Mouse (Mus musculus): ENCODE measurements at regions not wholly inside any gene's neighbourhood (a gene's known extent, or its start where the extent isn't known, plus 50 kb on each side); places are given as distances from the start of the nearest gene placed in this dataset.

- H3K4me1 ChIP-seq (ENCODE audit: control insufficient read depth, insufficient read depth, low read length) = no peaks in the 10 kb centered on the region
- 18% methylated on average over 4 of the region's 4 CpGs for WGBS
- H3K9ac ChIP-seq (replicated peaks; ENCODE audit: low read depth, low read length) = no peak overlapping the region
- H3K27me3 ChIP-seq (ENCODE audit: control insufficient read depth, insufficient read depth, low read length) = no peaks in the 10 kb centered on the region
- no peak overlapping the region for H3K27ac ChIP-seq (ENCODE audit: low read length)
- no peaks in the 10 kb centered on the region for H3K9me3 ChIP-seq (ENCODE audit: control insufficient read depth, low read depth, low read length)
- H3K36me3 ChIP-seq (ENCODE audit: control insufficient read depth, insufficient read depth, low read length) = no peaks in the 10 kb centered on the region
- H3K4me2 ChIP-seq (replicated peaks; ENCODE audit: low read depth, low read length) = no peak overlapping the region
- ATAC-seq (ENCODE audit: insufficient number of reproducible peaks, insufficient read depth, low FRiP score, low read depth) = no peak
- H3K4me3 ChIP-seq (ENCODE audit: low read depth, low read length) = no peak overlapping the region
These were observed 297.8 kb downstream of the Psat1 start for GRCm38 (mm10) chr19:15649368-15649767.

- 47% methylated on average over 5 of the region's 5 CpGs for WGBS
- no peaks in the 10 kb centered on the region for H3K4me1 ChIP-seq (ENCODE audit: control insufficient read depth, insufficient read depth, low read length)
- H3K4me2 ChIP-seq (replicated peaks; ENCODE audit: low read depth, low read length) = no peak overlapping the region
These were observed 299.8 kb downstream of the Psat1 start for GRCm38 (mm10) chr19:15647313-15647712.

GRCm38 (mm10) chr19:15644786-15645185 lies 302.4 kb downstream of the Psat1 start:
- Histone ChIP-seq H3K9ac (replicated peaks; ENCODE audit: low read depth, low read length) (no peak overlapping the region), H3K4me3 (ENCODE audit: low read depth, low read length) (no peak overlapping the region), H3K9me3 (ENCODE audit: control insufficient read depth, low read depth, low read length) (no peaks in the 10 kb centered on the region), H3K27ac (ENCODE audit: low read length) (no peak overlapping the region), H3K4me2 (replicated peaks; ENCODE audit: low read depth, low read length) (no peak overlapping the region), H3K27me3 (ENCODE audit: control insufficient read depth, insufficient read depth, low read length) (no peaks in the 10 kb centered on the region), H3K36me3 (ENCODE audit: control insufficient read depth, insufficient read depth, low read length) (no peaks in the 10 kb centered on the region), H3K4me1 (ENCODE audit: control insufficient read depth, insufficient read depth, low read length) (no peaks in the 10 kb centered on the region)
- 62% methylated on average over 4 of the region's 4 CpGs for WGBS
- no peak for ATAC-seq (ENCODE audit: insufficient number of reproducible peaks, insufficient read depth, low FRiP score, low read depth)

More at GRCm38 (mm10) chr19:15647313-15647712, 299.8 kb downstream of the Psat1 start:
- Histone ChIP-seq H3K9me3 (ENCODE audit: control insufficient read depth, low read depth, low read length) (no peaks in the 10 kb centered on the region), H3K36me3 (ENCODE audit: control insufficient read depth, insufficient read depth, low read length) (no peaks in the 10 kb centered on the region), H3K27me3 (ENCODE audit: control insufficient read depth, insufficient read depth, low read length) (no peaks in the 10 kb centered on the region), H3K9ac (replicated peaks; ENCODE audit: low read depth, low read length) (no peak overlapping the region), H3K27ac (ENCODE audit: low read length) (no peak overlapping the region), H3K4me3 (ENCODE audit: low read depth, low read length) (no peak overlapping the region)
- 0 out of 2 replicates have a peak, but pooled peaks have one; percentile 42 for ATAC-seq (ENCODE audit: insufficient number of reproducible peaks, insufficient read depth, low FRiP score, low read depth)

- no peak overlapping the region for H3K9ac ChIP-seq (replicated peaks; ENCODE audit: low read depth, low read length)
- H3K4me3 ChIP-seq (ENCODE audit: low read depth, low read length) = no peak overlapping the region
- H3K9me3 ChIP-seq (ENCODE audit: control insufficient read depth, low read depth, low read length) = no peaks in the 10 kb centered on the region
- H3K4me2 ChIP-seq (replicated peaks; ENCODE audit: low read depth, low read length) = no peak overlapping the region
- no peak overlapping the region for H3K27ac ChIP-seq (ENCODE audit: low read length)
- WGBS = 11% methylated on average over 6 of the region's 6 CpGs
- no peak for ATAC-seq (ENCODE audit: insufficient number of reproducible peaks, insufficient read depth, low FRiP score, low read depth)
- peaks cover 5% of the 10 kb centered on the region; the same call in 1 of the 2 replicates for H3K4me1 ChIP-seq (ENCODE audit: control insufficient read depth, insufficient read depth, low read length)
- no peaks in the 10 kb centered on the region for H3K36me3 ChIP-seq (ENCODE audit: control insufficient read depth, insufficient read depth, low read length)
- no peaks in the 10 kb centered on the region for H3K27me3 ChIP-seq (ENCODE audit: control insufficient read depth, insufficient read depth, low read length)
These were observed 329.8 kb downstream of the Psat1 start for GRCm38 (mm10) chr19:15617233-15617915.

GRCm38 (mm10) chr19:15614648-15615561 lies 332.2 kb downstream of the Psat1 start:
- Histone ChIP-seq H3K27ac (ENCODE audit: low read length) (peak overlapping the region; percentile 1; the same call in 1 of the 2 replicates), H3K4me3 (ENCODE audit: low read depth, low read length) (no peak overlapping the region), H3K4me2 (replicated peaks; ENCODE audit: low read depth, low read length) (peak overlapping the region; percentile 26; the same call in 1 of the 2 replicates), H3K9me3 (ENCODE audit: control insufficient read depth, low read depth, low read length) (no peaks in the 10 kb centered on the region), H3K9ac (replicated peaks; ENCODE audit: low read depth, low read length) (no peak overlapping the region), H3K27me3 (ENCODE audit: control insufficient read depth, insufficient read depth, low read length) (no peaks in the 10 kb centered on the region), H3K4me1 (ENCODE audit: control insufficient read depth, insufficient read depth, low read length) (peaks cover 5% of the 10 kb centered on the region; the same call in 1 of the 2 replicates), H3K36me3 (ENCODE audit: control insufficient read depth, insufficient read depth, low read length) (no peaks in the 10 kb centered on the region)
- WGBS = 38% methylated on average over 19 of the region's 19 CpGs
- ATAC-seq (ENCODE audit: insufficient number of reproducible peaks, insufficient read depth, low FRiP score, low read depth) = peak; percentile 69; the same call in 1 of the 2 replicates

- WGBS = 66% methylated on average over 13 of the region's 13 CpGs
- ATAC-seq (ENCODE audit: insufficient number of reproducible peaks, insufficient read depth, low FRiP score, low read depth) = no peak
- H3K4me2 ChIP-seq (replicated peaks; ENCODE audit: low read depth, low read length) = no peak overlapping the region
These were observed 335.9 kb downstream of the Psat1 start for GRCm38 (mm10) chr19:15611137-15611758.

GRCm38 (mm10) chr19:15606440-15606839 lies 340.7 kb downstream of the Psat1 start:
- Histone ChIP-seq H3K9me3 (ENCODE audit: control insufficient read depth, low read depth, low read length) (no peaks in the 10 kb centered on the region), H3K36me3 (ENCODE audit: control insufficient read depth, insufficient read depth, low read length) (no peaks in the 10 kb centered on the region), H3K4me1 (ENCODE audit: control insufficient read depth, insufficient read depth, low read length) (no peaks in the 10 kb centered on the region), H3K27ac (ENCODE audit: low read length) (no peak overlapping the region), H3K4me3 (ENCODE audit: low read depth, low read length) (no peak overlapping the region), H3K4me2 (replicated peaks; ENCODE audit: low read depth, low read length) (no peak overlapping the region), H3K9ac (replicated peaks; ENCODE audit: low read depth, low read length) (no peak overlapping the region), H3K27me3 (ENCODE audit: control insufficient read depth, insufficient read depth, low read length) (no peaks in the 10 kb centered on the region)
- ATAC-seq (ENCODE audit: insufficient number of reproducible peaks, insufficient read depth, low FRiP score, low read depth) = no peak
- WGBS = 70% methylated on average over 4 of the region's 4 CpGs

More at GRCm38 (mm10) chr19:15611137-15611758, 335.9 kb downstream of the Psat1 start:
- no peaks in the 10 kb centered on the region for H3K27me3 ChIP-seq (ENCODE audit: control insufficient read depth, insufficient read depth, low read length)
- H3K4me3 ChIP-seq (ENCODE audit: low read depth, low read length) = no peak overlapping the region
- no peaks in the 10 kb centered on the region for H3K36me3 ChIP-seq (ENCODE audit: control insufficient read depth, insufficient read depth, low read length)
- H3K27ac ChIP-seq (ENCODE audit: low read length) = no peak overlapping the region
- H3K4me1 ChIP-seq (ENCODE audit: control insufficient read depth, insufficient read depth, low read length) = peaks cover 5% of the 10 kb centered on the region; the same call in 1 of the 2 replicates
- no peaks in the 10 kb centered on the region for H3K9me3 ChIP-seq (ENCODE audit: control insufficient read depth, low read depth, low read length)
- H3K9ac ChIP-seq (replicated peaks; ENCODE audit: low read depth, low read length) = no peak overlapping the region

GRCm38 (mm10) chr19:15592821-15593220 lies 354.3 kb downstream of the Psat1 start:
- Histone ChIP-seq H3K27me3 (ENCODE audit: control insufficient read depth, insufficient read depth, low read length) (no peaks in the 10 kb centered on the region), H3K9me3 (ENCODE audit: control insufficient read depth, low read depth, low read length) (no peaks in the 10 kb centered on the region), H3K9ac (replicated peaks; ENCODE audit: low read depth, low read length) (no peak overlapping the region), H3K4me3 (ENCODE audit: low read depth, low read length) (no peak overlapping the region), H3K36me3 (ENCODE audit: control insufficient read depth, insufficient read depth, low read length) (no peaks in the 10 kb centered on the region), H3K4me1 (ENCODE audit: control insufficient read depth, insufficient read depth, low read length) (no peaks in the 10 kb centered on the region), H3K27ac (ENCODE audit: low read length) (no peak overlapping the region), H3K4me2 (replicated peaks; ENCODE audit: low read depth, low read length) (no peak overlapping the region)
- no peak for ATAC-seq (ENCODE audit: insufficient number of reproducible peaks, insufficient read depth, low FRiP score, low read depth)
- 75% methylated on average over 2 of the region's 2 CpGs for WGBS
